Mouse (Mus musculus) heart, embryonic 11.5 days (tissue): ENCODE data around the gene Cfap44. TPM values are rescaled to one million over a fixed set of nuclear protein-coding genes. Genes with fewer than 3 reads are reported as not detected.

Experiments
- ATAC-seq: fragments of 200-750 bp; cut with Nextera tagmentation; replicated peaks from 2 replicates; pipeline ENCODE4 v1.8.0; 2017; ENCODE audit warnings: moderate library complexity; ENCODE audit not compliant: insufficient number of reproducible peaks, low FRiP score, low TSS enrichment
- H3K27ac ChIP-seq: fragments of 300-500 bp; sonication (generic); 2 replicates; pipeline ENCODE4 v1.5.1; 2014; ENCODE audit warnings: mild to moderate bottlenecking, low read depth, low read length
- H3K27me3 ChIP-seq: fragments of 300-500 bp; sonication (generic); 2 replicates; pipeline ENCODE4 v1.6.1; 2014; ENCODE audit warnings: mild to moderate bottlenecking, low read length, mixed read lengths; ENCODE audit not compliant: control insufficient read depth, insufficient read depth
- H3K36me3 ChIP-seq: fragments of 300-500 bp; sonication (generic); 2 replicates; pipeline ENCODE4 v1.6.1; 2014; ENCODE audit warnings: mild to moderate bottlenecking, low read length, moderate library complexity, mixed read lengths; ENCODE audit not compliant: control insufficient read depth, insufficient read depth
- H3K4me1 ChIP-seq: fragments of 300-500 bp; sonication (generic); 2 replicates; pipeline ENCODE4 v1.6.1; 2014; ENCODE audit warnings: low read length; ENCODE audit not compliant: control insufficient read depth, insufficient read depth
- H3K4me2 ChIP-seq: fragments of 300-500 bp; sonication (generic); 2 replicates; pipeline ENCODE4 v1.6.1; 2014; ENCODE audit warnings: mild to moderate bottlenecking, moderate library complexity
- H3K4me3 ChIP-seq: fragments of 300-500 bp; sonication (generic); 2 replicates; pipeline ENCODE4 v1.5.1; 2014; ENCODE audit warnings: low read depth, low read length
- H3K9ac ChIP-seq: fragments of 300-500 bp; sonication (generic); 2 replicates; pipeline ENCODE4 v1.6.1; 2014; ENCODE audit warnings: mild to moderate bottlenecking, low read depth, low read length, moderate library complexity
- H3K9me3 ChIP-seq: fragments of 300-500 bp; sonication (generic); replicated peaks from 2 replicates; pipeline ENCODE4 v1.6.1; 2016; ENCODE audit warnings: low read length; ENCODE audit not compliant: control insufficient read depth
- WGBS: fragments of 180-500 bp; shearing (Covaris S2); extraction: QIAGEN DNeasy Blood & Tissue Kit; methylation state at CpG from one replicate; pipeline ENCODE4 v1.1.7; 2014; ENCODE audit not compliant: insufficient replicate concordance; 5-methylcytosine and 5-hydroxymethylcytosine counted together
- polyA plus RNA-seq: library from polyadenylated mRNA; unstranded; fragments of >200 nt; fragmentation: Nextera tagmentation; extraction: Ambion mirVana; gene quantifications from 2 replicates; pipeline ENCODE4 v1.2.1, GENCODE M21; 2014

Cfap44 gene
- polyA plus RNA-seq, 1 experiment from 2014 or later: 0.37 TPM

DNA sequence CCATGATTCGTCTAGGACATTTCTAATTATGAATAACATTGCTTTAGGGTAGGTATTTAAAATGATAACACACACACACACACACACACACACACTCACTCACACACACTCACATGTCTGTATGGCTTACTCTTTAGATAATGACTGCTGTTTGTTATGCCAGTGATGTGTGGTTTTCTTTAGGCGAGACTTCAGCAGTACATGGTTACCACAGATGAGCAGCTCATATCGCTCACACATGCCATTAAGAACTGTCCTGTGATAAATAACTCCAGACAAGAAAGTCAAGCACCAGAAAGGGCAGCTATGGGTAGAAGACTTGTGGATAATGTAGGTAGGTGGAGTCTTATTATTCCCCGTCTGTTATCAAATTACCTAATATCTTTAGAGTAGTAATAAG is 19.1 kb upstream of the Cfap44 start:
- Histone ChIP-seq H3K36me3 (0 out of 2 replicates have a peak, but pooled peaks cover 4% of the 10 kb centered on the region), H3K4me2 (no peak overlapping the region), H3K4me3 (no peak overlapping the region), H3K4me1 (no peaks in the 10 kb centered on the region; the same call in 1 of the 2 replicates), H3K9me3 (no peaks in the 10 kb centered on the region), H3K27me3 (no peaks in the 10 kb centered on the region), H3K27ac (no peak overlapping the region), H3K9ac (no peak overlapping the region)
- 72% methylated on average over 4 of the region's 4 CpGs for WGBS
- ATAC-seq: no peak

DNA sequence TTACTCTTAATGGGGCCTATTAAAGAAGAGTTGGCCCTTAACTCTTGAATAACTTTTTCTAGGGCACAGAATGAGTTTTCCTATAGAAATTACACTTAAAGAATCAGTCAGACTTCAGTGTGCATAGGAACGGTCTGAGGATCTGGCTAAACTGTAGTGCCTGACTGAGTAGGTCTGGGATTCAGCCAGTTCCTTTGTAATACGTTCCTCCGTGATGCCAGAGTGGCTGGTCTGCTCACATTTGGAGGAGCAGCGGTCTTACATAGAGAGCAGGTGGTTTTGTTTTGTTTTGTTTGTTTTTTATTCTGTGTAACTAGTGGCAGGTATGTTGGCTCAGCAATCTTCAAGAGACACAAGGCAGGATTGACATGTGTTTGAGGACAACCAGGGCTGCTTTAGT is 14.6 kb upstream of the Cfap44 start:
- no peaks in the 10 kb centered on the region for H3K36me3 ChIP-seq
- H3K9me3 ChIP-seq: no peaks in the 10 kb centered on the region
- WGBS: 62% methylated on average over 4 of the region's 4 CpGs
- H3K27me3 ChIP-seq: no peaks in the 10 kb centered on the region
- no peak overlapping the region for H3K4me2 ChIP-seq
- H3K27ac ChIP-seq: no peak overlapping the region
- peaks cover 3% of the 10 kb centered on the region; the same call in 1 of the 2 replicates for H3K4me1 ChIP-seq
- H3K4me3 ChIP-seq: no peak overlapping the region
- ATAC-seq: no peak
- no peak overlapping the region for H3K9ac ChIP-seq

DNA sequence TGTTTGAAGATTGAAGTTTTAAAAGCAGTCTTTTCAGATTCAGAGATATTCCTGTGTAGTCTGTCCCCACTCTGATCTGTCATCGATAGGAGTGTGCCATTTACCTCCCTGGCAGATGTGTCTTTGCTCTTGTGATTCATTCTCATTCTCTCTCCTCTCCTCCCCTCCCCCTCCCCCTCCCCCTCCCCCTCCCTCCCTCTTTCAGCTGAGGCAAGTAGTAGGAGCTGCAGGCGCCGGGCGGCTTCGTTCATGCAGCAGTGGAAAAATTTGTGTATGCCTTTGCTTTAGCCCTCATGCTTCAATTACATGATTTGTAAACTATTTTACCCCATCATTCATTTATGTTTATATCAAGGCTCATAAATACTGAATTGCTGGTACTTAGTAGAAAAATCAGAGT is 13.0 kb upstream of the Cfap44 start:
- Histone ChIP-seq H3K4me1 (peaks cover 3% of the 10 kb centered on the region; the same call in 1 of the 2 replicates), H3K36me3 (no peaks in the 10 kb centered on the region), H3K4me2 (peak overlapping the region; percentile 32), H3K9ac (no peak overlapping the region), H3K9me3 (no peaks in the 10 kb centered on the region), H3K27me3 (no peaks in the 10 kb centered on the region), H3K4me3 (no peak overlapping the region), H3K27ac (no peak overlapping the region)
- WGBS: 8% methylated on average over 5 of the region's 5 CpGs
- no peak for ATAC-seq

DNA sequence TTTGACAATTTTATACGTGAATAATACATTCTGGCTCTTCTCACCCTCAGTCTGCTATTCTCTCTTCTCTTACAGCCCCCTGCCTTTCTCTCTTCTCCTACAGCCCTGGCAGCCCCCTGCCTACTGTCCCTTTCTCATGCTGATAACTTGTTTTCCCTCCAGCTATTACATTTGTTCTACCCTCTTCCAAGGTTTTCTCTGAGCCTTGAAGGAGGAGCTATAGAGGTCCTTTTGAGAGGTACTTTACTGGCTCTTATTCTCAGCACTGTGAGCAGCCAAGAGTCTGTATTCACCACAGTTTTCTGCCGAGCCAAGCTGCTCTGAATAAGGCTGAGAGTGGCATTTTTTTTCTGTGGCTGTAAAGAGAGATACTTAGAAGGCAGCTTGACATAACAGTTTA is 11.0 kb upstream of the Cfap44 start:
- no peak overlapping the region for H3K27ac ChIP-seq
- H3K4me1 ChIP-seq: peaks cover 3% of the 10 kb centered on the region; the same call in 1 of the 2 replicates
- no peaks in the 10 kb centered on the region for H3K36me3 ChIP-seq
- no peaks in the 10 kb centered on the region for H3K27me3 ChIP-seq
- ATAC-seq: no peak
- WGBS: 47% methylated on average over 2 of the region's 2 CpGs
- H3K4me3 ChIP-seq: no peak overlapping the region
- H3K4me2 ChIP-seq: no peak overlapping the region
- H3K9me3 ChIP-seq: no peaks in the 10 kb centered on the region
- H3K9ac ChIP-seq: no peak overlapping the region

DNA sequence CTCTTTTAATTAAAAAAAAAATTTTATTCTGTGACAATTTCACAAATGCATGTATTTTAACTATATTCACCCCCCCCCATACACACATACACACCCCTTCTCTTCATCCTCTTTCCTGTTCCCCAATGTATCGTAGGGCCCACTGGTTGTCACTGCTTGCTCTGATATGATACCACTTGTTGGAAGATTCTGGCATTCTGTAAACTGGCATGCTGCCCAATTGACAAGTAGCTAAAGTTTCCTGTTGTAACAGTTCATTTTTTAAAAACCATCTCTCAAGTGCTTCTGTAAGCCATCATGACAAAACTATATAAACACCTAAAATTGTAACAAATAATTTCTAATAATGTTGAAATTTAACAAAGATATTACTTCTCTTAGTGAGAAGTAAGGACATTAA is 10.3 kb upstream of the Cfap44 start:
- Histone ChIP-seq H3K4me1 (peaks cover 3% of the 10 kb centered on the region; the same call in 1 of the 2 replicates), H3K4me3 (no peak overlapping the region), H3K36me3 (peaks cover 3% of the 10 kb centered on the region; the same call in 1 of the 2 replicates), H3K27ac (no peak overlapping the region), H3K9ac (no peak overlapping the region), H3K27me3 (no peaks in the 10 kb centered on the region), H3K4me2 (no peak overlapping the region), H3K9me3 (no peaks in the 10 kb centered on the region)
- ATAC-seq: no peak
- 80% methylated on average over 1 of the region's 1 CpGs for WGBS

DNA sequence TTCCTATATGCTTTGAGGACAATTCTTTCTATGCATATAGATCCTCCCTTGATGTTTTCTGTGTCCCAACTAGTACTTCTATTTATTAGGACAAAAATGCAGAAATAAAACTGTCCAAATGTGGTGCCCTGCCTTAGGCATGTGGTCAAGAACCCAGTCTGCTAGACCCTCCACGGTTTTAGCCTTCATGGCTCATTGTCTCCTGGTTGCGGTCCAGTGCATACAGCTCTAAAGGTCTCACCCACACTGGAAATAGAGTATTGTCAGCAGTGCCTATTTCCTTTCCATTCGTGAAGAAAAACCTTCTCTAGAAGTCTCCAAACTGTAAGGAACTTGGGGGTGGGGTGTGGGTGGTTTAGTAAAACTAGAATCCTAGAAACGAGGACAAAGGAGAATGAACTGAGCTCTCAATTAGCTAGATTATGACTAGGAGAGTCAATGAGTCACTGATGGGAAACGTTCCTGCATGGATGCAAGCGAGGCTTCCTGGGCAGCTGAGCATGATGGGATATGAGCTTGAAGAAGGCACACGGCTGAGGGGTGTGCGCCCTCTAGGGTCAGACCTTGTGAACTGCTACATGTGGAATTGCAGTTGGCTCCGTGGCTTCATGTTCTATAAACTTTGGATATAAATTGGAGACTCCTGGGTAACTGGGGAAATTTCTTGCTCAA is 2.6 kb upstream of the Cfap44 start:
- Histone ChIP-seq H3K9ac (no peak overlapping the region), H3K27ac (no peak overlapping the region), H3K4me2 (peak overlapping the region; percentile 6; the same call in 1 of the 2 replicates), H3K9me3 (no peaks in the 10 kb centered on the region), H3K4me1 (peaks cover 6% of the 10 kb centered on the region; the same call in 1 of the 2 replicates), H3K36me3 (peaks cover 3% of the 10 kb centered on the region; the same call in 1 of the 2 replicates), H3K4me3 (no peak overlapping the region), H3K27me3 (no peaks in the 10 kb centered on the region)
- ATAC-seq: no peak
- 38% methylated on average over 9 of the region's 9 CpGs for WGBS

DNA sequence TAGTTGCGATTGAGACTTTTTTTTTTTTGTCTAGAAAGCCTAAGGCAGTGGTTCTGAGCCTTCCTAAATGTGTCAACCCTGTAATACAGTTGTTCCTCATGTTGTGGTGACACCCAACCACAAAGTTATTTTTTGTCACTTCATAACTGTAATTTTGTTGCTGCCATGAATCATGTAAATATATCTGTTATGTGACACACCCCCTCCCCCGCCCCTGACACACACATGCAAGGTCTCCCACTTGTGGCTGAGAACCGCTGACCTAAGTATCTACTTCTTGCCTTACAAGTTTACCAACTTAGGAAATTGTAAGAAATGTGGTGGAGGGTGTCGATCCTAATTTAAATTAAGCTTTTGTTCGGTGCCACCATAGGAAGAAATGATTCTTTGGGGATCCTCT is 10.3 kb downstream of the Cfap44 start:
- WGBS: 89% methylated on average over 5 of the region's 5 CpGs
- no peak overlapping the region for H3K4me3 ChIP-seq
- H3K4me2 ChIP-seq: no peak overlapping the region
- H3K27ac ChIP-seq: no peak overlapping the region
- no peaks in the 10 kb centered on the region for H3K36me3 ChIP-seq
- H3K9me3 ChIP-seq: no peaks in the 10 kb centered on the region
- no peaks in the 10 kb centered on the region for H3K27me3 ChIP-seq
- H3K4me1 ChIP-seq: no peaks in the 10 kb centered on the region
- H3K9ac ChIP-seq: no peak overlapping the region
- ATAC-seq: no peak

DNA sequence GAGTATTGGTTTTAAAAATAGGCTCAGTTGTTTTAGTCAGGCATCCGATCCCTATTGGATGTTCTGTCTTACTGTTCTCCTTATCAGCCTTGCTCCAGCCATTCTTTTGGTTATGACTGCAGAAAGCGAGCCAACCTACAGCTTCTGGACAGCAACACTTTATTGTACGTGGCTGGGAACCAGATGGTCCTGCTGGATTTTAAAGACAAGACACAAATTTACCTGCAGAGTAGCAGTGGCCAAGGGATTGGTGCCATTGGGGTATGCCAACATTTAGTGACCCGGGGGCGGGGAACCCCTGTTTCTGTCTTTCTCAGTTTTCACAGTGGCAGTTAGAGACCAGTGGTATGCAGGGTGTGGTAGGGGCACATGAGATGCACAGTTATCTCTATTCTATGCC is 12.6 kb downstream of the Cfap44 start:
- Histone ChIP-seq H3K4me3 (no peak overlapping the region), H3K9me3 (no peaks in the 10 kb centered on the region), H3K27ac (no peak overlapping the region), H3K27me3 (no peaks in the 10 kb centered on the region), H3K4me1 (no peaks in the 10 kb centered on the region), H3K36me3 (no peaks in the 10 kb centered on the region), H3K9ac (no peak overlapping the region), H3K4me2 (no peak overlapping the region)
- WGBS: 72% methylated on average over 5 of the region's 5 CpGs
- no peak for ATAC-seq

DNA sequence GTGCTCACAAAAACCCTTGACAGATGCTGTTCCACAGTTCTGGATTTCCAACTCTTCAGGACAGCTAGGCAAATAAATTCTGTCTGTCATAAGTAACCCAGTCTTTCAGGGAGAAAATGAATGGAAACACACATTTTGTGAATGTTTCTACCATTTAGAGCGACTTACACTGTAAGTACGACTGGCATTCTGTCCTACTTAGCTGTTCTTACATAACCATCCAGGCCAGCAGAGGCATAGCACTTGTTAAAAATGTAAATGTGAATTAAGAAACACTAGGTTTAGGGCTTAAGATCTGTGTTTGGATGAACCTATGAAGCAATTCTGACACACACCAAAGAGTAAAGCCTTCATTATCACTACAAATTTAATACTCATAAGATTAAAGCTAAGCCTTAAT is 13.7 kb downstream of the Cfap44 start:
- Histone ChIP-seq H3K4me1 (no peaks in the 10 kb centered on the region), H3K9me3 (no peaks in the 10 kb centered on the region), H3K4me2 (no peak overlapping the region), H3K9ac (no peak overlapping the region), H3K36me3 (no peaks in the 10 kb centered on the region), H3K27ac (no peak overlapping the region), H3K27me3 (no peaks in the 10 kb centered on the region), H3K4me3 (no peak overlapping the region)
- WGBS: 86% methylated on average over 2 of the region's 2 CpGs
- ATAC-seq: no peak
